Mouse (Mus musculus) thymus, postnatal 25 days (tissue): Measurements from ENCODE around the gene Pdhb.
A peak's percentile ranks its signal among the peaks of the same experiment; 100 is the strongest.

Experiments
- DNase-seq: peaks from one replicate; pipeline ENCODE4 v3.0.0; 2022

Gene Pdhb

DNA sequence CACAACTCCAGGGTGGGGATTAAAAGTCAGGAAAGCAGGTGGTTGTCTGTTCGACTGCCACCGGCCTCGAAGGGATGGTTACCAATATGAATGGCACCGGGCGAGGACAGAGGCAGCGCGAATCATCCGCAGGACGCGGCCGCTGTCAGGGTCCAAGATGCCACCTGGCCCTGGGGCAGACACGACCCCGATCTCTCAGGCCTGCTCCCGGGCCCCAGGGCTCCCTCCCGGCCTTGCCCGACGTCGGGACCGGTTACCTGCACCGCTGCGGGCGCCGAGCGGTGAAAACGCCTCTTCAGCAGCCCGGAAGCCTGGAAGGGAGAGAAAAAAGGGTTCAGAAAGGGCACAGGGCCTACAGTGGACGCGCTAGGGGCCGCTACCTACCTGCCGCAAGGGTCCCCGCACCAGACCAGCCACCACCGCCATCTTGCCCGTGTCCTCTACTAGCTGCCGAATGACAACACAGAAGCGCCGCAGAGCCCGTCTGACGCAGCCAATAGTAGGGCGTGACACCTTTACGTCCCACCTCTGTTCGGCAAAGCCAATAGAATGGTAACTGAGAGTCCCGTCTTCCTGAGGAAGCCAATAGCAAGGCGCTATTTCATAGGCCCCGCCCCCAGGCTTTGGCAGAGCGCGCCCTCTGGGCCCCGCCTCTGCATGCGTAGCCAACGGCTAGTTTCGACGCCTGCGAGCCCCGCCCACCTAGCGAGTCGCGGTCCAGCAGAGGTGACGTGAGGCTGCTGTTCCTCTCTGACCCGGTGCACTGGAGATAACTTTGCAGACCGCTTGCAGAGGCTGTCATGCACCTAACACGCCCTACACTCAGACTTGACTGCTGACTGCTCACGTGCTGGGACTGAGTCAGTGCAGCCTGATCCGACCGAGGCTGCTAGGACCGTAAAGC, at the start of gene Pdhb:
Gene Pdhb (minus strand): TSS at position 519 of the 904 bp plus-strand sequence.
- DNase-seq: peak; percentile 98

DNA sequence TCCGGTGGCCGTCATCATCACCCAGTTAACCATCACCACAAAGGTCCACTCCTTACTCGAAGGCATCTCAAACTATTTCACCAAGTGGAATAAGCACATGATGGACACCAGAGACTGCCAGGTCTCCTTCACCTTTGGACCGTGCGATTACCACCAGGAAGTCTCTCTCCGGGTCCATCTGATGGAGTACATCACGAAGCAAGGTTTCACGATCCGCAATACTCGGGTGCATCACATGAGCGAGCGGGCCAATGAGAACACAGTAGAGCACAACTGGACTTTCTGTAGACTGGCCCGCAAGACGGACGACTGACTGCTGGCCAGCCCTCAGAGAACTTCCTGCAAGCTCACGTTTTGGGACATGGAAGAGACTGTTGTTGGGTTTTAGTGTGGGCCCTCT, 49.7 kb upstream of the Pdhb start:
- no peak for DNase-seq

DNA sequence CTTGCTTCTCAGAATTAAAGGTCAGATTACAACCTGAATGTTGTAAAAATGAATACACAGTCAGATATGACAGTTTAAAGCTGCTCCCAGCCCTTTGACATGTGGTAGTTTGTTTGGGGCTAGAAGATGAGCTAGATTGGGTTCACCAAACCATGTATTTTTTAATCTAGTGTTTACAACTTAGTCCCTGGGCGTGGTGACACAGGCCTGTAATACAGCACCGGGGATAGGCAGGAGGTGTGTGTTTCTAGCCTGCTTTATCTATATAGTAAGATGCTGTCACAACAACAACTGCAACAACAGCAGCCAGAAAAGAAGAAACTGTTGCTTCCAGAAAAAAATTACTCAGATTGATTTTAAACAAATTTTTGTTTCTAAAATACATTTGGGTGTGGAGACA, 48.1 kb upstream of the Pdhb start:
- no peak for DNase-seq

- no peak for DNase-seq
These were observed 47.5 kb upstream of the Pdhb start for GRCm38 (mm10) chr14:8220306-8220705.

DNA sequence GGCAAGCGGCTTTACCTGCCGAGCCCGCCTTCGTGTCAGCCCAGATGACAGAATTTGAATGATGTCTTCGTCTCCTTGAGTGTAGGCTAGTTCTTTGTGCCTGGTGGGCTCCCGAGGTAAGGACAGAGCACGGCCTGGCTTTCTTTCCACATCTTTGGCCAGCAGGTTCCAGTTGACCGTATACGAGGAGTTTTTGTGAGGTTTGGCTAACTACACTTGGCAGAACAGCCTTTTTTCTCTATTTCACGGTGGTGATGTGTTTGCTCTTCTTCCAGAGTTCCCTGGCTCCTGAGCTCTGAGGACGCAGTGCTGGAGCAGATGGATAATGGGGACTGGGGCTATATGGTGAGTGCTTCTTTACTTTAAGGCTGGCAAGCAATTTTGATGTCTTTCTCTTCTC, 47.1 kb upstream of the Pdhb start:
- no peak for DNase-seq

- DNase-seq: no peak
These were observed 46.0 kb upstream of the Pdhb start for GRCm38 (mm10) chr14:8218730-8219380.

GRCm38 (mm10) chr14:8218238-8218637, 45.4 kb upstream of the Pdhb start:
- no peak for DNase-seq

- DNase-seq: no peak
These were observed 43.3 kb upstream of the Pdhb start for GRCm38 (mm10) chr14:8216100-8216499.

DNA sequence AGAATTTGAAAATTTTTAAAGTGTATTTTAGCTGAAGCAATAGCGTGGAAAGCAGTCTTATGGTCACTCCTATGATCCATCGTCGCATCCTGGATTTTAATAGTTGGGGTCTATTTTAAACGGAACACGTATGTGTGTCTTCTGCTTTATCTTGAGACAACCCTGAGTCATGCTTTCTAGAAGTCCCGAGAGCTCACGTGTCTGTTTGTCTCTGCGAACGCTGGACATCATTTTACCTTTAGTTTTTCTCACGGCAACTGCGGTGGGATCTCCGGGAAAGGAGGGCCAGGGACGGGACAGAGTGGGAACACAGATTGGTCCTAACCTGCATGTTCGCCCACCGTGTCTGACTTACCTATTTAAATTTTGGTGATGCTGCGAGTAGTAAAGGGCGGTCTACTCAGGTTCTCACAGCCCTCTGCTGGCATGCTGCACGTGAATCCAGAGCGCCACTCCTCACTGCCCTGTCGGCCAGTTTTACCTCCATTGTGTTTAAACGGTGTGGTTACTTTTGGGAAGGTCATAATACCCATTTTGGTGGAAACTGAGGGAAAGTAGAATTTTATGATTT, 42.5 kb upstream of the Pdhb start:
- no peak for DNase-seq

- peak; percentile 44 for DNase-seq
These were observed 41.7 kb upstream of the Pdhb start for GRCm38 (mm10) chr14:8214299-8215207.

GRCm38 (mm10) chr14:8213803-8214224, 41.0 kb upstream of the Pdhb start, which contains the start of gene Kctd6:
Gene Kctd6, plus strand, starts transcription at chr14:8214140.
- peak; percentile 98 for DNase-seq

DNA sequence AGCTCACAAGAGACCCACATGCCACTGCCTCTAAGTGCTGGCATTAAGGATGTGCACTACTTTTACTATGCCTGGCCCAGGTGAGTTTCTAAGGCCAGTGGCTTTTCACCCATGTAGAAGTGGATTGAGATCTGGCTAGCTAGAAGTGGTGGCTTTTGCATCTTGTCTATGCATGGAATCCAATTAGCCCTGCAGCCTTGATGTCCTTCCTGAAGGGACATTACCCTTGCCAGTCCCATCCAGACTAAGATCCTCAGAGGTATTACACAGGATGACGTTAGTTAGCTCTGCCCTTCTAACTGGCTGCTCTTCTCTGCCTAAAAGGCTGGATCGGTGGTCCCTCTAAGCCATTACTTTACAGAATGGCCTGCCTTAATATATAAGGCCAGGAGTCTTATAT, 40.2 kb upstream of the Pdhb start:
- DNase-seq: no peak

GRCm38 (mm10) chr14:8209896-8210295, 37.1 kb upstream of the Pdhb start:
- DNase-seq: no peak

GRCm38 (mm10) chr14:8208876-8209275, 36.1 kb upstream of the Pdhb start:
- DNase-seq: no peak

GRCm38 (mm10) chr14:8207543-8207942, 34.7 kb upstream of the Pdhb start:
- no peak for DNase-seq

GRCm38 (mm10) chr14:8207105-8207504, 34.3 kb upstream of the Pdhb start:
- DNase-seq: no peak

- DNase-seq: no peak
These were observed 33.5 kb upstream of the Pdhb start for GRCm38 (mm10) chr14:8206179-8206910.

DNA sequence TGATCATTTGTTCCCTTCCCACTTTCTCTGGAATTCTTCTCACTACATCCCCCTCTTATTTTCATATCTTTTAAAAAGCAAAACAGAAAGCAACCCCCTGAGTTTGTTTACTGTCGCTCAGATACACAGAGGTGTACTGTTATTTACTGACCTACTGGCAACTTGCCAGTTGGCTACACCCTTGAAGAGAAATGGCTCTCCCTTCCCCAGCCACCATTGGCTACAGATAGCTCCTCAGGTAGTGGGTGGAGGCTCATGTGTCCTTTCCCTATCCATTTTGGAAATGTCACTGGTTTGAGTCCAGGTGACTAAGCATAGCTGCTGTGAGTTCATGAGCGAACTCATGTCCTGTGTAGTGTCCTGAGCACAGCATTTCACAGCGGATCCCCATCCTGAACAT, 28.9 kb upstream of the Pdhb start:
- DNase-seq: no peak

DNA sequence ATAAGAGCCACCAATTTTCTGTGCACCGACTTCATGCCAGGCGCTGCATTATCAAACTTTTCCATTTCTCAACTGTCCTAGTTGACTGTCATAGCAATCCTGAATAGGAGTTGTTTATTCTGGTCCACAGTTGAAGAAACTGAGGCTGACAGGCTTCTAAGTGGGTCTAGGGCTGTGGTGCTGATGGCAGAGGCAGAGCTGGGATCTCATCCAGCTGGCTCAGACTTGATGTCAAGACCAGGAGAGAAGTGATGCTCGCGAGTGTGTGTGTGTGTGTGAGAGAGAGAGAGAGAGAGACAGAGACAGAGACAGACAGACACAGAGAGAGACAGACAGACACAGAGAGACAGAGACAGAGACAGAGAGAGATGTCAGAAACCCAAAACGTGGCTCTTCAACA, 27.9 kb upstream of the Pdhb start:
- DNase-seq: no peak

DNA sequence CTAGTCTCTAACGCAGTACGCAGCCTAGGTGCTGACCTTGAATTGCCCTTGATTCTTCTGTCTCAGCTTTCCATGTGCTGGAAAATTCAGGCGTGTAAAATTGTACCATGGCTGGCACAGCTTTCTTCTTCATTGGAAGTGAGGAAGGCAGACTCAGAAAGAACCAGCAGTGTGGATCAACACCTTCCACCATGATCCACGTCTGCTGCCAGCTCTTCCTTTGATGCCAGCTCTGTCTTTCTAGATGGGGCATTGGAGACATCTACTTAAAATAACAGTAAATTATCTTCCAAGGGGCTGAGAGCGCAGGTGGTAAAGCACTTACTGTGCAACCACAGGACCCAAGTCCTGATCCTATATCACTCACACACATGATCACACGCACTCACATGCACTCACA, 19.9 kb upstream of the Pdhb start:
- no peak for DNase-seq

GRCm38 (mm10) chr14:8191331-8191965, 18.6 kb upstream of the Pdhb start:
- DNase-seq: no peak

- no peak for DNase-seq
These were observed 17.7 kb upstream of the Pdhb start for GRCm38 (mm10) chr14:8190556-8190955.
